Mouse (Mus musculus): ENCODE results near the gene Atg5.

GRCm38 (mm10) chr10:44403415-44403814 lies 135.3 kb downstream of the Atg5 start:
- TF ChIP-seq CTCF (conservative IDR thresholded peaks at IDR 0.05; ENCODE audit: low read length) (no peak), NANOG (IDR thresholded peaks at IDR 0.05; ENCODE audit: borderline replicate concordance, low read length) (no peak), POU5F1 (IDR thresholded peaks at IDR 0.05; ENCODE audit: borderline replicate concordance, low read length) (no peak)
